Mouse (Mus musculus) lung, adult 10 weeks (tissue): Measurements from ENCODE around the gene Ccdc144b. TPM values are rescaled to one million over a fixed set of nuclear protein-coding genes. Genes with fewer than 3 reads are reported as not detected.

Experiments used
- polyA plus RNA-seq: library from polyadenylated mRNA; stranded (reverse); fragments of 350-450 nt; fragmentation: Illumina TruSeq; extraction: RNeasy Lipid Tissue Mini Kit (QIAGEN cat#74804); gene quantifications from one replicate; pipeline ENCODE4 v1.2.3, GENCODE M21; 2014; ENCODE audit warnings: low read depth, low replicate concordance; ENCODE audit not compliant: insufficient read depth

The Ccdc144b gene
- polyA plus RNA-seq, result not detected

GRCm38 (mm10) chr3:36053447-36053846 lies at the start of gene Ccdc144b:
TSS of gene Ccdc144b (minus strand) at chr3:36053547.

DNA sequence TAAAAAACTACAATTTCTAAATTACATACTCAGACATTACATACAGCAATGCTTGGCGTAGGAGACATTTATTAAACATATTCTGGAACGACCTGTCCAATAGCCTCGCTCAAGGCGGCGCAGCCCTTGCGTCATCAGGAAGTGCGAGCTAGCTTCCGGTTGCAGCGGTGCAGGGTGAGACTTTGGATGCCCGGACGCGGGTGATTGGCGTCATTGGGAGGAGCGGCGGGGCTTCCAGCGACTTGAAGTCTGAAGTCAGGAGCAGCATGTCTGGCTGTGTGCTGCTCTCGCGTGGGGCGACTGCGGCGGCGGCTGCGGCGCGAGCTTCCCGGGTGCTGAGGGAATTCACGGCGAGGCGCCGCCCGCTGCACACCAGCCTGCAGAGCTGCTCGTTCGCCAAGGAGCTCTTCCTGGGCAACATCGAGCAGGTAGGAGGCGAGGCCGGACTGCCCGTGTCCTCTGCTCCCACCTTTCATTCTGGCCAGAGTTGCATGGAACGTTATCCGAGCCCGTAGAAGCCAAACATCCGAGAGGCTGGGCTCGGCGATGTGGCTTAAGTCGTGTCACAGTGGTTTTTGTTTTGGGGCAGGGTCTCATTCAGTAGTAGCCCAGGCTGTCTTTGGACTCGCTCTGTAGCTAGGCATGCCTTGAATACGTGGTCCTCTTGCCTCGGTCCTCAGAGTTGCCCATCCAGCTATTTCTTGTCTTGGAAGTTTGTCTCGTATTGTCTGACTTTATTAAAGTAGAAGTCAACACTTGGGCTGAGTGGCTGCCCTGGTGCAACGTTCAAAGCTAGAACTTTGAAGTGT lies 12.7 kb upstream of the Ccdc144b start, which contains the start of gene Acad9:
Gene Acad9 (plus strand): TSS at position 137 of the 809 bp plus-strand sequence.

GRCm38 (mm10) chr3:36000275-36001239 lies 52.8 kb downstream of the Ccdc144b start, which contains the start of gene Mccc1:
TSS of gene Mccc1 (minus strand) at chr3:36000678.

Other genes starting within 250 kb of the Ccdc144b start
- 20.1 TPM for gene Dcun1d1, start 116.1 kb downstream of the Ccdc144b start, polyA plus RNA-seq
- gene Mccc1, start 52.9 kb downstream of the Ccdc144b start, polyA plus RNA-seq, result 24.6 TPM
- gene Acad9, start 12.4 kb upstream of the Ccdc144b start, polyA plus RNA-seq, result 19.9 TPM
- 1.8 TPM for gene D3Ertd254e, start 97.5 kb upstream of the Ccdc144b start, polyA plus RNA-seq
- gene Qrfpr, start 168.8 kb upstream of the Ccdc144b start, polyA plus RNA-seq, result not detected